Mouse (Mus musculus): ENCODE data around the gene Cnot8.

- no peak for TF ChIP-seq CTCF (IDR thresholded peaks at IDR 0.05; ENCODE audit: control insufficient read depth, insufficient read depth, low read length)
- TF ChIP-seq POLR2A (IDR thresholded peaks at IDR 0.05; ENCODE audit: borderline replicate concordance, control insufficient read depth, low read depth, low read length): no peak
These were observed 17.4 kb downstream of the Cnot8 start for GRCm38 (mm10) chr11:58121351-58121750.
